Mouse (Mus musculus): ENCODE results near the gene Hist1h4c.

The Hist1h4c gene

GRCm38 (mm10) chr13:23698300-23698693, at the start of gene Hist1h4c:
Hist1h4c (minus strand) TSS chr13:23698454.
- DNase-seq (ENCODE audit: low spot score in 2 of 2), result peak; percentile 97 to 98

DNA sequence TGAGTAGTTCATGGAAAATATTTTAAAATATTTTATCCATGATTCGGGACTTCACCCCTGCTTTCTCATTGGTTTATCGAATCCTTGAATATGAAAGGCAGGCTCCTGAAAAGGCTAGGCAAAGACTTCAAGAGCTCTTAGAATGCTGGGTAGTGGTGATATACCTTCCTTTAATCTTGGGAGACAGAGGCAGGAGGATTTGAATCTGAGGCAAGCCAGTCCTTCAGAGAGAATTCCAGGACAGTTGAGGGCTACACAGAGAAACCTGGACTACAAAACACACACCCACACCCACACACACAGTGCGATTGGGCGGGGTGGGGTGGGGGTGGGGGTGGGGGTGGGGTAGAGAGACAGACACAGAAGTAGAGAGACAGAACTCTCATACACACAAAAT, 49.6 kb upstream of the Hist1h4c start:
- DNase-seq (ENCODE audit: low spot score in 2 of 2), result no peak

GRCm38 (mm10) chr13:23747081-23747891, 49.0 kb upstream of the Hist1h4c start:
- no peak for DNase-seq (ENCODE audit: low spot score in 2 of 2)

- DNase-seq (ENCODE audit: low spot score in 2 of 2), result peak; percentile 55 to 75
These were observed 48.2 kb upstream of the Hist1h4c start, which contains the start of gene Hist1h2bb for GRCm38 (mm10) chr13:23746201-23747080. Hist1h2bb (plus strand) TSS chr13:23746734.

GRCm38 (mm10) chr13:23745381-23746161, 47.3 kb upstream of the Hist1h4c start, which contains the start of gene Hist1h3c:
Hist1h3c (minus strand) TSS chr13:23745602.
- peak; percentile 75 to 82 for DNase-seq (ENCODE audit: low spot score in 2 of 2)

DNA sequence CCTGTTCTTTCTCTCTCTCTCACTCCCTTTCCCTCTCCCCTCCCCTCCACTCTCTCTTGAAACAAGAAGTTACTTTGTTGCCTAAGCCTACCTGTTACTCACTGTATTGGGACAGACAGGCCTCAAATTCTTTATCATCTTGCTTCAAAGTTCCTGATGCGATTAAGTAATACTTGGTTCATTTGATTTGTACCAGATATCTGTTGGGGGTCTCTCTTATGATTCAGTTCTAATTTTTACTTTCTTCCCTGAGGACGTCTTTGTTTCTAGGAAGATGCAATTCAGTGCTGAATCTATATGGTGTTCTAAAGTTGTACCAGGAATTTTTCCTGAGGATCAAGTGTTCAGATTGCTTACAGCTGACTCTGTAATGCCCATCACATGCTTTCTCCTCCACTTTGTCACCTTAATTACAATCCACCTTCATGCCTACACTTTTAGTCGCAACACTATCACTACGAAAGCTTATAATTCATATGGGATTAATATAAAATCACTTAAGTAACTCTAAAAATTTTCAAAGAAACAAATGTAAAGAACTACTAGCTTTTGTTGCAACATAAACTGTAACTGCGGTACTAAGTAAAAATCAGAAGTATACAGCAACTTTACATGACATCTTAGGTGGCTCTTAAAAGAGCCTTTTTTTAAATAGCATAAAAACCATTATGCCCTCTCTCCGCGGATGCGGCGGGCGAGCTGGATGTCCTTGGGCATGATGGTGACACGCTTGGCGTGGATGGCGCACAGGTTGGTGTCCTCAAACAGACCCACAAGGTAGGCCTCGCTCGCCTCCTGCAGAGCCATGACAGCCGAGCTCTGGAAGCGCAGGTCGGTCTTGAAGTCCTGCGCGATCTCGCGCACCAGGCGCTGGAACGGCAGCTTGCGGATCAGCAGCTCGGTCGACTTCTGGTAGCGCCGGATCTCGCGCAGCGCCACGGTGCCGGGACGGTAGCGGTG, 46.4 kb upstream of the Hist1h4c start:
- no peak for DNase-seq (ENCODE audit: low spot score in 2 of 2)

DNA sequence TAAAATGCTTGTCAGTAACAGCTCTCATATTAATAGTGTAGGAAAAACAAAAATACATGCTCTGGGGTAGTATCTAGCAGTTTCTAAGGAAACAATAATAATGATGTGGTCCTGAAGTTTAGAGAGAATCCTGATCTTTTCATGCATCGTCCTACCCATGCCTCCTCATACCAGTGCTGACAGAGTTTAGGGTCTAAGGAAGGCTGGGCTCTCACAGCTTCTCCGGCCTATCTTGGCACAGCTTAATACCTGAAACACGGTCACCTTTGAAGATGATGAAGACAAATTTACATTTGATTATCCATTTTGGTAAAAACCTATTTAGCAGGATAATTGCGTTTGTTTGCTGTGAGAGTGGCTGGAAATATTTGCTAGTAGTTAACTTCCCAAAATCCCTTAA, 45.7 kb upstream of the Hist1h4c start:
- DNase-seq (ENCODE audit: low spot score in 2 of 2), result no peak

- no peak for DNase-seq (ENCODE audit: low spot score in 2 of 2)
These were observed 45.0 kb upstream of the Hist1h4c start for GRCm38 (mm10) chr13:23743215-23743614.

DNA sequence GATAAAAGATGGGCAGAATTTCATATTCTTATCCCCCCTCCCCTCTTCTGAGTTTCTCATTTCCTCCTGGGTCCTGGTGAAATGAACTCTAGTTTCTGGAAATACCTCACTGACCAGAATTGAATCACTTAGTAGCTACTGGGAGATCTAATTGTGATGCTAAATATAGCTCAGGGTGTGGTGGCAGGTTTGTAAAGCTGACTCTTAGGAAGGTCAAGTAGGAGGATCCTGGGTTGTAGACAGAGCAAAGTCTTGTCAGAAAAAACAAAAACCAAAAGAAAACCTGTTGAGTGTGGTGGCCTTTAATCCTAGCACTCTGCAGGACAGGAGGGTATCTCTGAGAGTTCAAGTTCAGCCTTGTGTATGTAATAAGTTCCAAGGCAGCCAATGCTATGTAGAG, 43.8 kb upstream of the Hist1h4c start:
- DNase-seq (ENCODE audit: low spot score in 2 of 2), result no peak

GRCm38 (mm10) chr13:23740910-23741309, 42.7 kb upstream of the Hist1h4c start:
- no peak for DNase-seq (ENCODE audit: low spot score in 2 of 2)

DNA sequence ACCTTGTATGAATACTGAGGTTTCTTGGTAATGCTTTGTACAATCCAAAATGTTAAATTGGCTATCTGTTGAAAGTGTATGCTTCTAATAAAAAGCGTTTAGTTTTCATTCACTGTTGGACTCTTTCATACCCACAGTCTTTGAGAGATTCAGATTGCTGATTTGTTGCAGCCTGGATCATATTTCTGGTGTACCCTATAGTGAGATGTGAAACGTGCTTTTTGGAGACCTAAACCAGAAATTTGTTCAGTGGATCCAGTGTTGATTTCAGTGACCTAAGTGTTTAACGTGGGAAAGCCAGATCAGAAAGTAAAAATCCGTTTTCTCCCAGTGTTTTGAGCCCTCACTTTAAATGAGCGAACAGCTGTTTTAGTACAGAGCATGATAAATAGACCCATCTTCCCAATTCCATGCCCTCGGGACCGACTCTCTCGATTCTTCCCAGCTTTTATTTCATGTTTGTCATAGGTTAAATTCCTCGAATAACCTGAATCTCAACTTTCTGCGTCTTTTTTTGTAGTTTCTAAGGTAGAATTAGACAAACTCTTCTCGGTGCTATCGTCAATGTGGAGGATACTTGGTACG, 42.1 kb upstream of the Hist1h4c start:
- DNase-seq (ENCODE audit: low spot score in 2 of 2), result no peak

DNA sequence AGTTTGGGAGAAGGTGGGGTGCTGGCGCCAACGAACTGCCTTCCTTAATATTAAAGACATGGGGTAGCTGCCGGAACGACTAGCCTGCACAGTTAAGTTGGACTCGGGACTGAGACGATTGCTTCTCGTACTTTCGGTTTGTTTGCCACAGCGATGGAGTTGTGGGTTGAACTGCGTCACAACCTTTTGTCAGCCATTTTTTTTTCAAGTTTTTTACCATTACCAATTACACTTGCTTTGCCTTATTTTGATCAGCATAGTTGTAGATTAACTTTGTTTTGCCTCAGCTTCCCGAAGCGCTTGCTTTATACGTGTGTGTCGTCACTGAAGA, 41.6 kb upstream of the Hist1h4c start:
- no peak for DNase-seq (ENCODE audit: low spot score in 2 of 2)

- DNase-seq (ENCODE audit: low spot score in 2 of 2), result peak; percentile 90 to 92
These were observed 41.0 kb upstream of the Hist1h4c start for GRCm38 (mm10) chr13:23739069-23739921.

DNA sequence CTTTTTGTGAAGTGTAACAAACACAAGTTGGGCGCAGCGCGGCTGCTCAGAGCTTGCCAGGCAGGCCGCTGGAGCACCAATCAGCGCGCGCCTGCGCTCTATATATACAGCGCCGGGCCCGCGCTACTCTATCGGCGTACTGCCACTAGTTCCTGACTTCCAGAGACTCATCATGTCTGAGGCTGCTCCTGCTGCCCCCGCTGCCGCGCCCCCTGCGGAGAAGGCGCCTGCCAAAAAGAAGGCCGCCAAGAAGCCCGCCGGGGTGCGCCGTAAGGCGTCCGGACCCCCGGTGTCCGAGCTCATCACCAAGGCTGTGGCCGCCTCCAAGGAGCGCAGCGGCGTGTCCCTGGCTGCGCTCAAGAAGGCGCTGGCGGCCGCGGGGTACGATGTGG, 40.4 kb upstream of the Hist1h4c start, which contains the start of gene Hist1h1c:
Gene Hist1h1c, plus strand, starts transcription at position 132 of the 392 bp plus-strand sequence.
- peak; percentile 86 to 89 for DNase-seq (ENCODE audit: low spot score in 2 of 2)

DNA sequence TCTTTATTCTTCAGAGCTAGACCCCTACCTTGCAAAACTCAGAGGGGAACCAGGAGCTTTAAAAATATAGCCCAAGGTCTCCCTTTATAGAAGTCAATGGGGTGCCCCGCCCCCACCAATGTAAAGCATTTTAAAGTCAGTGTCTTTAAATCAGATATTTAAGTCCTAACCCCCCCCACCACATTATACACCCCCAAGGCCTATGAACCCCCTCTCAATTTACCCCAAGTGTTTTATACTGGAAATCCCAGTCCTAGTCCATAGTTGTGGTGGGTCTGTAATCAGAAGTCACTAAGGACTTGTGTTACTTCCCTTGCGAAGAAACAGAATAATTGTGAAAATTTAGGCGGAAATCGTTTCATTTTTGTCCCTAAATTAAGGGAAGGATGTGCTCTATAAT, 39.8 kb upstream of the Hist1h4c start:
- no peak for DNase-seq (ENCODE audit: low spot score in 2 of 2)

GRCm38 (mm10) chr13:23737091-23737490, 38.8 kb upstream of the Hist1h4c start:
- no peak for DNase-seq (ENCODE audit: low spot score in 2 of 2)

- no peak for DNase-seq (ENCODE audit: low spot score in 2 of 2)
These were observed 34.0 kb upstream of the Hist1h4c start for GRCm38 (mm10) chr13:23732156-23732804.

GRCm38 (mm10) chr13:23730479-23730878, 32.2 kb upstream of the Hist1h4c start:
- no peak for DNase-seq (ENCODE audit: low spot score in 2 of 2)

GRCm38 (mm10) chr13:23729706-23730105, 31.5 kb upstream of the Hist1h4c start:
- DNase-seq (ENCODE audit: low spot score in 2 of 2), result no peak
